Mouse (Mus musculus) cerebellum, adult 11 months (tissue): ENCODE results near the gene Kdelc2.

Experiments
- DNase-seq: peaks from one replicate; pipeline ENCODE4 v3.0.0; 2022

Kdelc2 gene

GRCm38 (mm10) chr9:53383951-53384866, at the start of gene Kdelc2:
Gene Kdelc2 (plus strand): TSS chr9:53384025.
- DNase-seq = peak; percentile 54

GRCm38 (mm10) chr9:53335131-53335530, 48.7 kb upstream of the Kdelc2 start:
- no peak for DNase-seq

- DNase-seq = no peak
Observed at GRCm38 (mm10) chr9:53339603-53340002, 44.2 kb upstream of the Kdelc2 start.

GRCm38 (mm10) chr9:53340328-53340916, 43.4 kb upstream of the Kdelc2 start:
- no peak for DNase-seq

- DNase-seq = peak; percentile 63
Observed at GRCm38 (mm10) chr9:53340969-53341368, 42.9 kb upstream of the Kdelc2 start.

- peak; percentile 47 for DNase-seq
Observed at GRCm38 (mm10) chr9:53341981-53342380, 41.8 kb upstream of the Kdelc2 start.

- DNase-seq = peak; percentile 78
Observed at GRCm38 (mm10) chr9:53344646-53345432, 39.0 kb upstream of the Kdelc2 start.

GRCm38 (mm10) chr9:53345728-53346127, 38.1 kb upstream of the Kdelc2 start:
- DNase-seq = no peak

- no peak for DNase-seq
Observed at GRCm38 (mm10) chr9:53346402-53346801, 37.4 kb upstream of the Kdelc2 start.

GRCm38 (mm10) chr9:53349211-53349610, 34.6 kb upstream of the Kdelc2 start:
- peak; percentile 56 for DNase-seq

GRCm38 (mm10) chr9:53350331-53350730, 33.5 kb upstream of the Kdelc2 start:
- peak; percentile 41 for DNase-seq

GRCm38 (mm10) chr9:53351899-53352298, 31.9 kb upstream of the Kdelc2 start:
- DNase-seq = no peak

GRCm38 (mm10) chr9:53353161-53353560, 30.7 kb upstream of the Kdelc2 start:
- DNase-seq = no peak

- DNase-seq = no peak
Observed at GRCm38 (mm10) chr9:53356219-53357155, 27.3 kb upstream of the Kdelc2 start.

GRCm38 (mm10) chr9:53371339-53371738, 12.5 kb upstream of the Kdelc2 start:
- DNase-seq = no peak

- DNase-seq = no peak
Observed at GRCm38 (mm10) chr9:53375907-53376306, 7.9 kb upstream of the Kdelc2 start.

- DNase-seq = no peak
Observed at GRCm38 (mm10) chr9:53376820-53377219, 7.0 kb upstream of the Kdelc2 start.

GRCm38 (mm10) chr9:53377597-53377996, 6.2 kb upstream of the Kdelc2 start:
- DNase-seq = no peak

- DNase-seq = no peak
Observed at GRCm38 (mm10) chr9:53378171-53378570, 5.7 kb upstream of the Kdelc2 start.

- no peak for DNase-seq
Observed at GRCm38 (mm10) chr9:53380595-53380994, 3.2 kb upstream of the Kdelc2 start.

- no peak for DNase-seq
Observed at GRCm38 (mm10) chr9:53381113-53381615, 2.7 kb upstream of the Kdelc2 start.

GRCm38 (mm10) chr9:53384873-53385272, 1.0 kb downstream of the Kdelc2 start:
- no peak for DNase-seq
